ENCODE assay signal across 24 mouse cellular contexts in the genomic region with DNA sequence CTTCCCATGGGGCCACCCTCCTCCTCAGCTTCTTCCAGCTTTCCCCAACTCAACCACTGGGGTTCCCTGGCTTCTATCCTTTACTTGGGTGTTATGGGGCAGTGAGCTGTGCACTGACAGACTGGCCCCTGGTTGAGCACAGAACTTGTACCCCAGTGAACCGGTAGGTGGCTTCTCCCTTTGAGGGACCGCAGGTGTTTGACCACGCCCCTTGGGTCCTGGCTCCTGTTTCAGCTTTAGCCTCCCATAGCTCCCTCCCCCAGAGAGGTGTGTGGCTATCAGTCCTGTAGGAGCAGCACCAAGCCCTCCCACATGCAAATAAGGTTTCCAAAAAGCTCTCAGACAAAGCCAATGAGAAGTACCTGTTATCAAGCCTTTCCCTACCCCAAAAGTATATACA.
"Had no signal": no experiment of that assay in that cellular context is flagged by ENCODE, and none has a peak within 500 bp of the region (broad histone marks: within the 10 kb centered on the region; RNA-seq: fewer than 3 reads in every experiment).

No protein-coding gene starts in this region.

- DNase-seq: kidney, adult 9 months; kidney, postnatal 14 days; layer of hippocampus, adult 9-11 months; liver; lung, adult 18-20 months; lung, postnatal 10 days; lung, postnatal 36 days; retina, postnatal 1 day; right cerebral cortex, postnatal 25 days; spleen, adult 18-20 months; thymus, adult 2 months; thymus, postnatal 14 days; thymus, postnatal 4 days had no signal

- H3K27me3 ChIP-seq: limb, embryonic 13.5 days; liver, embryonic 12.5 days; liver, embryonic 15.5 days; lung, embryonic 15.5 days; megakaryocyte, embryonic 14.5 days; midbrain, embryonic 15.5 days; neural tube, embryonic 13.5 days had no signal

- H3K4me1 ChIP-seq: limb, embryonic 10.5 days; liver, embryonic 12.5 days; liver, embryonic 15.5 days; lung, embryonic 15.5 days; megakaryocyte, embryonic 14.5 days; midbrain, embryonic 10.5 days; midbrain, embryonic 15.5 days; neural tube, embryonic 13.5 days had no signal

- H3K4me2 ChIP-seq: limb, embryonic 13.5 days; liver, embryonic 12.5 days; liver, embryonic 15.5 days; lung, embryonic 15.5 days; midbrain, embryonic 15.5 days; neural tube, embryonic 13.5 days had no signal

- H3K36me3 ChIP-seq: limb, embryonic 10.5 days; limb, embryonic 13.5 days; liver, embryonic 12.5 days; liver, embryonic 15.5 days; lung, embryonic 15.5 days; midbrain, embryonic 10.5 days; midbrain, embryonic 15.5 days; neural tube, embryonic 13.5 days had no signal

- ATAC-seq: liver, embryonic 12.5 days; midbrain, embryonic 15.5 days had no signal

- H3K9ac ChIP-seq: limb, embryonic 13.5 days; liver, embryonic 12.5 days; liver, embryonic 15.5 days; lung, embryonic 15.5 days; midbrain, embryonic 15.5 days; neural tube, embryonic 13.5 days had no signal

- H3K4me3 ChIP-seq: layer of hippocampus, adult 2 months; limb, embryonic 10.5 days; limb, embryonic 13.5 days; liver, embryonic 12.5 days; liver, embryonic 15.5 days; lung, embryonic 15.5 days; megakaryocyte, embryonic 14.5 days; midbrain, embryonic 10.5 days; midbrain, embryonic 15.5 days; myocyte; neural tube, embryonic 13.5 days had no signal

- H3K9me3 ChIP-seq: limb, embryonic 10.5 days; limb, embryonic 13.5 days; liver, embryonic 12.5 days; liver, embryonic 15.5 days; lung, embryonic 15.5 days; midbrain, embryonic 10.5 days; midbrain, embryonic 15.5 days; neural tube, embryonic 13.5 days had no signal

- H3K27ac ChIP-seq: layer of hippocampus, adult 2 months; limb, embryonic 10.5 days; limb, embryonic 13.5 days; liver, embryonic 12.5 days; liver, embryonic 15.5 days; lung, embryonic 15.5 days; midbrain, embryonic 10.5 days; midbrain, embryonic 15.5 days; neural tube, embryonic 13.5 days had no signal
